Mouse (Mus musculus) limb, embryonic 12.5 days (tissue): ENCODE measurements around the gene Ska3. TPM values are rescaled to one million over a fixed set of nuclear protein-coding genes. Genes with fewer than 3 reads are reported as not detected.
"Not testable (repeated sequence)": the region's sequence is repeated elsewhere in the genome, so short reads cannot be mapped to it uniquely, and the experiment has no call there.

ENCODE experiments used
- ATAC-seq: fragments of 200-750 bp; cut with Nextera tagmentation; 2 replicates; pipeline ENCODE4 v1.8.0; 2017; ENCODE audit warnings: low read depth, moderate TSS enrichment; ENCODE audit not compliant: insufficient number of reproducible peaks, insufficient read depth, low FRiP score, low TSS enrichment
- H3K27ac ChIP-seq: fragments of 300-500 bp; sonication (generic); 2 replicates; pipeline ENCODE4 v1.5.1; 2016; ENCODE audit warnings: mild to moderate bottlenecking, moderate library complexity
- H3K27me3 ChIP-seq: fragments of 300-500 bp; sonication (generic); 2 replicates; pipeline ENCODE4 v1.6.1; 2016; ENCODE audit warnings: mild to moderate bottlenecking, moderate library complexity
- H3K36me3 ChIP-seq: fragments of 300-500 bp; sonication (generic); 2 replicates; pipeline ENCODE4 v1.6.1; 2016; ENCODE audit warnings: mild to moderate bottlenecking, moderate library complexity
- H3K4me1 ChIP-seq: fragments of 300-500 bp; sonication (generic); replicated peaks from 2 replicates; pipeline ENCODE4 v1.6.1; 2016
- H3K4me2 ChIP-seq: fragments of 300-500 bp; sonication (generic); 2 replicates; pipeline ENCODE4 v1.6.1; 2016; ENCODE audit warnings: mild to moderate bottlenecking, moderate library complexity
- H3K4me3 ChIP-seq: fragments of 300-500 bp; sonication (generic); replicated peaks from 2 replicates; pipeline ENCODE4 v1.5.1; 2016; ENCODE audit warnings: mild to moderate bottlenecking
- H3K9ac ChIP-seq: fragments of 300-500 bp; sonication (generic); replicated peaks from 2 replicates; pipeline ENCODE4 v1.6.1; 2016; ENCODE audit warnings: mild to moderate bottlenecking, moderate library complexity
- H3K9me3 ChIP-seq: fragments of 300-500 bp; sonication (generic); 2 replicates; pipeline ENCODE4 v1.6.1; 2016; ENCODE audit warnings: mild to moderate bottlenecking, moderate library complexity
- WGBS: fragments of 180-500 bp; shearing (Covaris S2); methylation state at CpG from one replicate; pipeline ENCODE4 v1.1.7; 2016; 5-methylcytosine and 5-hydroxymethylcytosine counted together
- polyA plus RNA-seq: library from polyadenylated mRNA; unstranded; fragments of >200 nt; fragmentation: Nextera tagmentation; extraction: Ambion mirVana; gene quantifications from 2 replicates; pipeline ENCODE4 v1.2.1, GENCODE M21; 2016

Gene Ska3
- polyA plus RNA-seq: 56.7 and 57.3 TPM in 2 replicates

GRCm38 (mm10) chr14:57825788-57826751, at the start of gene Ska3, which contains the start of gene Mrpl57:
Gene Ska3, minus strand, starts transcription at chr14:57826185.
Gene Mrpl57, plus strand, starts transcription at chr14:57826234.
- H3K27me3 ChIP-seq: no peaks in the 10 kb centered on the region
- peak within 1 kb of the TSS; percentile 95 for H3K27ac ChIP-seq
- H3K4me2 ChIP-seq: peak within 1 kb of the TSS; percentile 74
- H3K36me3 ChIP-seq: peaks cover 25% of the 10 kb centered on the region
- peak; percentile 90 for ATAC-seq
- H3K9ac ChIP-seq: peak within 1 kb of the TSS; percentile 88
- WGBS: under 1% methylated on average over 96 of the region's 96 CpGs
- peak within 1 kb of the TSS; percentile 81 for H3K4me3 ChIP-seq
- peaks cover 16% of the 10 kb centered on the region for H3K4me1 ChIP-seq
- H3K9me3 ChIP-seq: no peaks in the 10 kb centered on the region

- Histone ChIP-seq H3K27ac (no peak overlapping the region), H3K36me3 (peaks cover 69% of the 10 kb centered on the region), H3K4me1 (no peaks in the 10 kb centered on the region), H3K4me2 (no peak overlapping the region), H3K4me3 (no peak overlapping the region), H3K9me3 (no peaks in the 10 kb centered on the region), H3K27me3 (no peaks in the 10 kb centered on the region), H3K9ac (no peak overlapping the region)
- ATAC-seq: no peak
- WGBS: 92% methylated on average over 3 of the region's 3 CpGs
Observed at GRCm38 (mm10) chr14:57866676-57867276, 40.8 kb upstream of the Ska3 start.

GRCm38 (mm10) chr14:57865256-57865655, 39.3 kb upstream of the Ska3 start:
- Histone ChIP-seq H3K27ac (no peak overlapping the region), H3K4me3 (no peak overlapping the region), H3K9ac (no peak overlapping the region), H3K4me1 (no peaks in the 10 kb centered on the region), H3K9me3 (no peaks in the 10 kb centered on the region), H3K27me3 (no peaks in the 10 kb centered on the region), H3K36me3 (peaks cover 79% of the 10 kb centered on the region), H3K4me2 (no peak overlapping the region)
- WGBS: 92% methylated on average over 3 of the region's 3 CpGs
- no peak for ATAC-seq

GRCm38 (mm10) chr14:57863129-57863528, 37.1 kb upstream of the Ska3 start:
- 72% methylated on average over 2 of the region's 2 CpGs for WGBS

GRCm38 (mm10) chr14:57861987-57862412, 36.0 kb upstream of the Ska3 start:
- Histone ChIP-seq H3K27me3 (no peaks in the 10 kb centered on the region), H3K4me1 (no peaks in the 10 kb centered on the region), H3K27ac (no peak overlapping the region), H3K4me2 (no peak overlapping the region), H3K36me3 (peaks cover 87% of the 10 kb centered on the region), H3K9me3 (no peaks in the 10 kb centered on the region), H3K4me3 (no peak overlapping the region), H3K9ac (no peak overlapping the region)
- WGBS: 87% methylated on average over 4 of the region's 4 CpGs
- no peak for ATAC-seq

More at GRCm38 (mm10) chr14:57863129-57863528, 37.1 kb upstream of the Ska3 start:
- no peaks in the 10 kb centered on the region for H3K4me1 ChIP-seq
- H3K9ac ChIP-seq: no peak overlapping the region
- H3K27ac ChIP-seq: no peak overlapping the region
- H3K4me3 ChIP-seq: no peak overlapping the region
- ATAC-seq: no peak
- no peaks in the 10 kb centered on the region for H3K9me3 ChIP-seq
- H3K36me3 ChIP-seq: peaks cover 83% of the 10 kb centered on the region
- H3K27me3 ChIP-seq: no peaks in the 10 kb centered on the region
- no peak overlapping the region for H3K4me2 ChIP-seq

GRCm38 (mm10) chr14:57859520-57859919, 33.5 kb upstream of the Ska3 start:
- H3K9ac ChIP-seq: no peak overlapping the region
- H3K27me3 ChIP-seq: no peaks in the 10 kb centered on the region
- ATAC-seq: no peak
- H3K4me1 ChIP-seq: no peaks in the 10 kb centered on the region
- H3K9me3 ChIP-seq: no peaks in the 10 kb centered on the region
- H3K27ac ChIP-seq: no peak overlapping the region
- no peak overlapping the region for H3K4me3 ChIP-seq
- H3K36me3 ChIP-seq: peaks cover 83% of the 10 kb centered on the region; the same call in 1 of the 2 replicates
- H3K4me2 ChIP-seq: no peak overlapping the region

- H3K9me3 ChIP-seq: no peaks in the 10 kb centered on the region
- WGBS: 93% methylated on average over 2 of the region's 2 CpGs
Observed at GRCm38 (mm10) chr14:57858601-57859000, 32.6 kb upstream of the Ska3 start.

GRCm38 (mm10) chr14:57856037-57856436, 30.1 kb upstream of the Ska3 start:
- peaks cover 79% of the 10 kb centered on the region for H3K36me3 ChIP-seq
- H3K4me3 ChIP-seq, H3K4me1 ChIP-seq, H3K27me3 ChIP-seq, ATAC-seq, H3K4me2 ChIP-seq, H3K9me3 ChIP-seq, H3K9ac ChIP-seq, H3K27ac ChIP-seq: not testable (repeated sequence)

More at GRCm38 (mm10) chr14:57858601-57859000, 32.6 kb upstream of the Ska3 start:
- H3K36me3 ChIP-seq: peaks cover 80% of the 10 kb centered on the region; the same call in 1 of the 2 replicates
- H3K4me3 ChIP-seq: no peak overlapping the region
- no peak overlapping the region for H3K27ac ChIP-seq
- no peaks in the 10 kb centered on the region for H3K4me1 ChIP-seq
- H3K27me3 ChIP-seq: no peaks in the 10 kb centered on the region
- no peak overlapping the region for H3K9ac ChIP-seq
- no peak for ATAC-seq
- H3K4me2 ChIP-seq: no peak overlapping the region

GRCm38 (mm10) chr14:57852961-57853360, 27.0 kb upstream of the Ska3 start:
- Histone ChIP-seq H3K27ac (no peak overlapping the region), H3K9me3 (no peaks in the 10 kb centered on the region), H3K36me3 (peaks cover 78% of the 10 kb centered on the region), H3K4me3 (no peak overlapping the region), H3K4me1 (no peaks in the 10 kb centered on the region), H3K9ac (no peak overlapping the region), H3K27me3 (no peaks in the 10 kb centered on the region), H3K4me2 (no peak overlapping the region)
- no peak for ATAC-seq
- 89% methylated on average over 2 of the region's 2 CpGs for WGBS

- Histone ChIP-seq H3K4me1 (no peaks in the 10 kb centered on the region), H3K36me3 (peaks cover 73% of the 10 kb centered on the region), H3K9me3 (no peaks in the 10 kb centered on the region), H3K4me3 (no peak overlapping the region), H3K27ac (no peak overlapping the region), H3K4me2 (no peak overlapping the region), H3K9ac (no peak overlapping the region), H3K27me3 (no peaks in the 10 kb centered on the region)
- WGBS: 80% methylated on average over 3 of the region's 3 CpGs
- no peak for ATAC-seq
Observed at GRCm38 (mm10) chr14:57850330-57850729, 24.3 kb upstream of the Ska3 start.

GRCm38 (mm10) chr14:57848646-57849045, 22.7 kb upstream of the Ska3 start:
- H3K36me3 ChIP-seq: peaks cover 77% of the 10 kb centered on the region
- no peaks in the 10 kb centered on the region for H3K27me3 ChIP-seq
- no peaks in the 10 kb centered on the region for H3K4me1 ChIP-seq
- H3K4me2 ChIP-seq: no peak overlapping the region
- WGBS: 94% methylated on average over 2 of the region's 2 CpGs
- H3K9ac ChIP-seq: no peak overlapping the region
- no peak for ATAC-seq
- H3K27ac ChIP-seq: no peak overlapping the region
- no peak overlapping the region for H3K4me3 ChIP-seq
- H3K9me3 ChIP-seq: no peaks in the 10 kb centered on the region
